Mouse (Mus musculus) olfactory bulb, adult 2 months (tissue): ENCODE measurements at regions not wholly inside any gene's neighbourhood (a gene's known extent, or its start where the extent isn't known, plus 50 kb on each side); places are given as distances from the start of the nearest gene placed in this dataset.

ENCODE experiments used
- H3K27ac ChIP-seq: fragments of 200-500 bp; 2 replicates; pipeline ENCODE4 v1.5.1; 2012; ENCODE audit warnings: low read depth, low read length; ENCODE audit not compliant: insufficient read depth
- H3K4me1 ChIP-seq: fragments of 200-500 bp; 2 replicates; pipeline ENCODE4 v1.6.1; 2012; ENCODE audit warnings: low read length; ENCODE audit not compliant: control insufficient read depth, insufficient read depth
- H3K4me3 ChIP-seq: fragments of 200-500 bp; 2 replicates; pipeline ENCODE4 v1.5.1; 2012; ENCODE audit warnings: mild to moderate bottlenecking, low read depth, low read length, moderate library complexity; ENCODE audit not compliant: insufficient read depth
- CTCF ChIP-seq: fragments of 200-500 bp; IDR thresholded peaks from 2 replicates; pipeline ENCODE4 v1.5.1; 2012; ENCODE audit warnings: low read depth, mild to moderate bottlenecking, low read length, moderate library complexity; ENCODE audit not compliant: insufficient read depth
- POLR2A ChIP-seq: fragments of 200-500 bp; IDR thresholded peaks from 2 replicates; pipeline ENCODE4 v1.6.1; 2012; ENCODE audit warnings: mild to moderate bottlenecking, low read depth, low read length, moderate library complexity; ENCODE audit not compliant: insufficient read depth
- WGBS: fragments of 180-500 bp; shearing (Covaris S2); methylation state at CpG from one replicate; pipeline ENCODE4 v1.1.7; 2018; 5-methylcytosine and 5-hydroxymethylcytosine counted together

DNA sequence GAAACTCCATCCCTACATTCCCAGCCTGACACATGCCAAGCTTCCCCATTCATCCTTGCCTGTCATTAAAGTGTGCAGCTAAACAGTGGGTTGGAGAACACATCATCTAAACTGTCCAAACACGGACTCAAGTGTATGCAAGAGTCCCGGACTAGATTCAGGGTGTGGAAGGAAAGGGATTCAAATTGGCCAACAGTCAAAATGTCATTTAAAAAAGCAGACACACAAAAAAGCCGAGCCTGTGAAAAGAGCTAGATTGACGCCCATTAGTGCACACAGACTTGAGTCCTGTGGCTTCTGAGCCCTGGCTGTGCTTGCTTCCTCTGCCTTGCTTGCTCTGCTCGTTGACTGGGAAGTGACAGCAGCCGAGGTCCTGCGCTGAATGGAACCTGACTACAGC, 181.5 kb downstream of the Kit start:
- TF ChIP-seq CTCF (no peak), POLR2A (no peak)
- Histone ChIP-seq H3K4me3 (no peak overlapping the region), H3K27ac (no peak overlapping the region), H3K4me1 (no peaks in the 10 kb centered on the region)
- WGBS, result 41% methylated on average over 7 of the region's 7 CpGs

DNA sequence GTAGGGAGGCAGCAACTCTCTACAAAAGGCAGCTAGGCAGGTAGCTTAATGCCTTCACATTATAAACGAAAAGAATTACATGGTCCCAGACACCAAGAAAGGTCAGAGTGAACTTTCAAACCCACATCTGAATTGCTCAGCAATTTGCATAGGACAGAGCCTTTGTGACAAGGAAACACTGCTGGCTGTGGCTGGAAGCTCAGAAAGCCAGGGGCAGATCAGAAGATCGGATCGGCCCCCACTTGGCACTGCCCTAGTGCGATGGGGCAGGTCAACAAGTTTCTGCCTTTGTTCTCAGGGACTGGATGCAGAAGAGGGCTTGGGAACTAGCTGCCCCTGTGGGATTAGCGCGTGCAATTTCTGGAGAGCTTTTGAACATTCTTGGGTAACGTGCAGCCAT, 179.6 kb downstream of the Kit start:
- H3K27ac ChIP-seq, result 0 out of 2 replicates have a peak overlapping the region, but pooled peaks have one; percentile 21
- TF ChIP-seq CTCF, result no peak
- no peak for TF ChIP-seq POLR2A
- WGBS, result 66% methylated on average over 7 of the region's 7 CpGs
- peaks cover 2% of the 10 kb centered on the region; the same call in 1 of the 2 replicates for H3K4me1 ChIP-seq
- no peak overlapping the region for H3K4me3 ChIP-seq

DNA sequence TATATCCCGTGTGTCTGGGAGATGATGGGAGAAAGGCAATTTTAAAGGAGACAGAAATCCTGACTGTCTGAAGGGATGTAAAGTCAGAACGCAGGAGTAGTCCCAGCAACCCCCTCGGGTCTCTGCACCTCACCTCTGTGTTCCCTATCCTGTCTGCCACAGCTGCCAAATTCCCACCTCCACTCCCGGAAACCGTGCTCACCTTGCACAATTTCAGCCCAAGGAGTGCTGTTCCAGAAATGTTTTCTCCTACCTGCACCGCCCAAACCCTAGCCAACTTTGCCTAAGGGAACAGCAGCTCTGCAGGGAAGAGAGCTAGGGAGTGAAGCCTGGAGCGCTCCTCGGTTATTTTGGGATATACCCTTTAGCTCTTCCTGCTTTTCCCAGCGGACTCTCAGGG, 170.6 kb downstream of the Kit start:
- WGBS, result 81% methylated on average over 9 of the region's 9 CpGs
- Histone ChIP-seq H3K4me1 (peaks cover 2% of the 10 kb centered on the region; the same call in 1 of the 2 replicates), H3K27ac (no peak overlapping the region), H3K4me3 (no peak overlapping the region)
- TF ChIP-seq CTCF (no peak), POLR2A (no peak)

- Histone ChIP-seq H3K4me3 (no peak overlapping the region), H3K4me1 (no peaks in the 10 kb centered on the region), H3K27ac (no peak overlapping the region)
- 68% methylated on average over 6 of the region's 6 CpGs for WGBS
- TF ChIP-seq CTCF (no peak), POLR2A (no peak)
Measured at GRCm38 (mm10) chr5:75744475-75745045, 169.8 kb downstream of the Kit start.

DNA sequence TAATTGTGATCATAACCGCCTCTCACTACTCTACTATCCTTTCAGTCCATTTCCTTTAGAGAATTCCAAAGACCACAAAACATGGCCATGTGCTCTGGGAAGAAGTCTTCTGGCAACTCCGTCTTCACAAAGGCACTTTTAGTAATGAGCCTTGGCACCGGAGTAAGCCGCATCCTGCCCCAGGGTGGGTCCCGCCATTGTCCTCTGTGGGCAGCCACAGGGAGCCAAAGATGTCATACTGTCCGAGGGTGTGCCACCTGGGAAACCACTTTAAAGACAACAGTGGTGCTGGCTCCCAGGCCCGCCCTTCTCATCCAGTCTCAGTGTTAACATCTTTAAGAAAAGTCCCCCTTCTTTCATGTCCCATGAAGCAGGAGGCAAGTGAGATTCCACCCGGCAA, 164.6 kb downstream of the Kit start:
- TF ChIP-seq POLR2A (no peak), CTCF (no peak)
- Histone ChIP-seq H3K27ac (no peak overlapping the region), H3K4me1 (no peaks in the 10 kb centered on the region), H3K4me3 (no peak overlapping the region)
- 60% methylated on average over 8 of the region's 8 CpGs for WGBS

- Histone ChIP-seq H3K27ac (no peak overlapping the region), H3K4me3 (no peak overlapping the region), H3K4me1 (no peaks in the 10 kb centered on the region)
- WGBS, result 74% methylated on average over 2 of the region's 2 CpGs
- TF ChIP-seq CTCF (no peak), POLR2A (no peak)
Measured at GRCm38 (mm10) chr5:75738445-75738844, 163.7 kb downstream of the Kit start.

- no peak overlapping the region for H3K4me3 ChIP-seq
- no peak for TF ChIP-seq CTCF
- no peak for TF ChIP-seq POLR2A
- 95% methylated on average over 7 of the region's 7 CpGs for WGBS
- H3K27ac ChIP-seq, result no peak overlapping the region
- no peaks in the 10 kb centered on the region for H3K4me1 ChIP-seq
Measured at GRCm38 (mm10) chr5:75737752-75738151, 163.0 kb downstream of the Kit start.

- Histone ChIP-seq H3K4me3 (no peak overlapping the region), H3K27ac (no peak overlapping the region), H3K4me1 (no peaks in the 10 kb centered on the region)
- TF ChIP-seq POLR2A, result no peak
- TF ChIP-seq CTCF, result no peak
Measured at GRCm38 (mm10) chr5:75736318-75736717, 161.6 kb downstream of the Kit start.

DNA sequence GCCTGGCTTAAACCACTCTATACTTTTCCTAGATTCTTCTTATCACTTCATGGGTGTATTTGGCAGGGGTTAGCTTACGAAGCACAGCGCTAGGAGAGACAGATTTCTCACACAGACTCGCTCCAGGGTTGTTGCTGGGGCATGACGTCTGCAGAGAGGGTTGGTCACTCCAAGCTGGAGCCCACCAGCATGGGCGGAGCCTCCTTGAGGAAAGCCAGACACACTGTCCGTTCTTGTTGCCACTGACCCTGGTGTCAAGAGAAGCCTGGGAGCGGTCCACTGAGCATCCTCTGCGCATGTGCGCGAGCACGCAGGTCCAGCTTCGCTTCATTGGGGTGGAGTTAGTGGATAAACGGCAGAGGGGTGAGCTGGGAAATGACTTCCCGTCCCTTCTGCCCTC, 159.8 kb downstream of the Kit start:
- TF ChIP-seq POLR2A (no peak), CTCF (no peak)
- H3K27ac ChIP-seq, result no peak overlapping the region
- no peak overlapping the region for H3K4me3 ChIP-seq
- WGBS, result 95% methylated on average over 14 of the region's 14 CpGs
- no peaks in the 10 kb centered on the region for H3K4me1 ChIP-seq

DNA sequence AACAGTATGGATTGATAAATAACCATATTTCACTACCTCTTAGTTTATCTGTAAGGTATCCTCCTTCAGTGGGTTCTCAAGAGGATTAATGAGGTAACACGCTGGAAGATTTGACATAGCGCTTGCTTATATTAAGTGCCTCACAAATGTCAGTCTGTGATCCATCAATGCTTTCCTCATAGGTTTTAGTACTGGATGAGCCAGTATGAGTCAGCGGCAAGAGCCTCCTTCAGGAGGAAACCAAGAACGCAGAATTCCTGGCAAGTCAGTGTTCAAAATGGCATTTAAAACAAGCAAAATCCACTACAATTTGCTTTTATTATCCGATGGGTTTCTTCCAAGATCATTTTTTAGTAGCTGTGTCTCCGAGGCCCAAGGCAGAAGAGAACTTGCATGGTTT, 159.3 kb downstream of the Kit start:
- TF ChIP-seq POLR2A (no peak), CTCF (no peak)
- Histone ChIP-seq H3K4me1 (no peaks in the 10 kb centered on the region), H3K4me3 (no peak overlapping the region), H3K27ac (no peak overlapping the region)
- WGBS, result 94% methylated on average over 6 of the region's 6 CpGs
